Mouse (Mus musculus): ENCODE results near the gene Sdk1. TPM values are rescaled to one million over a fixed set of nuclear protein-coding genes. Genes with fewer than 3 reads are reported as not detected.

The Sdk1 gene
- total and polyA plus RNA-seq, 3 experiments: 0.33 to 1.0 (median 0.94) TPM

- H3K27me3 ChIP-seq (ENCODE audit: control insufficient read depth, insufficient read depth, low read length): no peaks in the 10 kb centered on the region
- H3K4me1 ChIP-seq (ENCODE audit: control insufficient read depth, insufficient read depth, low read length): peaks cover 1% of the 10 kb centered on the region; the same call in 1 of the 2 replicates
- DNase-seq: no peak
- H3K9ac ChIP-seq (ENCODE audit: low read depth, low read length): no peak overlapping the region
- no peak overlapping the region for H3K4me3 ChIP-seq
- TF ChIP-seq EP300 (IDR thresholded peaks at IDR 0.05; ENCODE audit: insufficient read depth, low read depth, low read length): no peak
- no peak for TF ChIP-seq CTCF (IDR thresholded peaks at IDR 0.05)
- TF ChIP-seq POLR2A (IDR thresholded peaks at IDR 0.05; ENCODE audit: insufficient read depth, low read depth, low read length): no peak
- WGBS: 94% methylated on average over 3 of the region's 3 CpGs
- intact Hi-C loops (cut with DNase I): no loop called here
- H3K27ac ChIP-seq: no peak overlapping the region
- no peaks in the 10 kb centered on the region for H3K36me3 ChIP-seq (ENCODE audit: control insufficient read depth, insufficient read depth, low read length)
- no peaks in the 10 kb centered on the region for H3K79me2 ChIP-seq (replicated peaks; ENCODE audit: control insufficient read depth, insufficient read depth, low read length)
These were observed 830.0 kb downstream of the Sdk1 start for GRCm38 (mm10) chr5:142071322-142071721.

- 86% methylated on average over 3 of the region's 3 CpGs for WGBS
- Histone ChIP-seq H3K79me2 (replicated peaks; ENCODE audit: control insufficient read depth, insufficient read depth, low read length) (no peaks in the 10 kb centered on the region), H3K36me3 (ENCODE audit: control insufficient read depth, insufficient read depth, low read length) (no peaks in the 10 kb centered on the region), H3K27me3 (ENCODE audit: control insufficient read depth, insufficient read depth, low read length) (no peaks in the 10 kb centered on the region), H3K9ac (ENCODE audit: low read depth, low read length) (no peak overlapping the region), H3K4me3 (no peak overlapping the region), H3K4me1 (ENCODE audit: control insufficient read depth, insufficient read depth, low read length) (peaks cover 1% of the 10 kb centered on the region; the same call in 1 of the 2 replicates), H3K27ac (no peak overlapping the region)
- no peak for DNase-seq
- TF ChIP-seq POLR2A (IDR thresholded peaks at IDR 0.05; ENCODE audit: insufficient read depth, low read depth, low read length) (no peak), CTCF (IDR thresholded peaks at IDR 0.05) (no peak), EP300 (IDR thresholded peaks at IDR 0.05; ENCODE audit: insufficient read depth, low read depth, low read length) (no peak)
- intact Hi-C loops (cut with DNase I): no loop called here
These were observed 832.6 kb downstream of the Sdk1 start for GRCm38 (mm10) chr5:142073901-142074300.

GRCm38 (mm10) chr5:142074561-142075500 is 833.5 kb downstream of the Sdk1 start:
- peak; percentile 34 to 48 for DNase-seq
- H3K27me3 ChIP-seq (ENCODE audit: control insufficient read depth, insufficient read depth, low read length): no peaks in the 10 kb centered on the region
- no peak overlapping the region for H3K27ac ChIP-seq
- H3K4me3 ChIP-seq: no peak overlapping the region
- H3K79me2 ChIP-seq (replicated peaks; ENCODE audit: control insufficient read depth, insufficient read depth, low read length): no peaks in the 10 kb centered on the region
- no peaks in the 10 kb centered on the region for H3K36me3 ChIP-seq (ENCODE audit: control insufficient read depth, insufficient read depth, low read length)
- peaks cover 1% of the 10 kb centered on the region; the same call in 1 of the 2 replicates for H3K4me1 ChIP-seq (ENCODE audit: control insufficient read depth, insufficient read depth, low read length)
- TF ChIP-seq POLR2A (IDR thresholded peaks at IDR 0.05; ENCODE audit: insufficient read depth, low read depth, low read length): no peak
- no peak for TF ChIP-seq EP300 (IDR thresholded peaks at IDR 0.05; ENCODE audit: insufficient read depth, low read depth, low read length)
- TF ChIP-seq CTCF (IDR thresholded peaks at IDR 0.05): no peak
- H3K9ac ChIP-seq (ENCODE audit: low read depth, low read length): no peak overlapping the region
- intact Hi-C loops (cut with DNase I): no loop called here
- 42% methylated on average over 13 of the region's 13 CpGs for WGBS

- Histone ChIP-seq H3K36me3 (ENCODE audit: control insufficient read depth, insufficient read depth, low read length) (no peaks in the 10 kb centered on the region), H3K79me2 (replicated peaks; ENCODE audit: control insufficient read depth, insufficient read depth, low read length) (no peaks in the 10 kb centered on the region), H3K27ac (no peak overlapping the region), H3K4me1 (ENCODE audit: control insufficient read depth, insufficient read depth, low read length) (no peaks in the 10 kb centered on the region), H3K4me3 (no peak overlapping the region), H3K27me3 (ENCODE audit: control insufficient read depth, insufficient read depth, low read length) (no peaks in the 10 kb centered on the region), H3K9ac (ENCODE audit: low read depth, low read length) (no peak overlapping the region)
- 95% methylated on average over 3 of the region's 3 CpGs for WGBS
- no peak for DNase-seq
- TF ChIP-seq EP300 (IDR thresholded peaks at IDR 0.05; ENCODE audit: insufficient read depth, low read depth, low read length): no peak
- no peak for TF ChIP-seq POLR2A (IDR thresholded peaks at IDR 0.05; ENCODE audit: insufficient read depth, low read depth, low read length)
- TF ChIP-seq CTCF (IDR thresholded peaks at IDR 0.05): 0 out of 2 replicates have a peak, but pooled peaks have one; percentile 4
- intact Hi-C loops (cut with DNase I): no loop called here
These were observed 839.4 kb downstream of the Sdk1 start for GRCm38 (mm10) chr5:142080661-142081060.

- Histone ChIP-seq H3K9ac (ENCODE audit: low read depth, low read length) (no peak overlapping the region), H3K4me3 (no peak overlapping the region), H3K27ac (no peak overlapping the region), H3K79me2 (replicated peaks; ENCODE audit: control insufficient read depth, insufficient read depth, low read length) (no peaks in the 10 kb centered on the region), H3K4me1 (ENCODE audit: control insufficient read depth, insufficient read depth, low read length) (no peaks in the 10 kb centered on the region), H3K27me3 (ENCODE audit: control insufficient read depth, insufficient read depth, low read length) (no peaks in the 10 kb centered on the region), H3K36me3 (ENCODE audit: control insufficient read depth, insufficient read depth, low read length) (no peaks in the 10 kb centered on the region)
- intact Hi-C loops (cut with DNase I): no loop called here
- TF ChIP-seq CTCF (IDR thresholded peaks at IDR 0.05) (no peak), EP300 (IDR thresholded peaks at IDR 0.05; ENCODE audit: insufficient read depth, low read depth, low read length) (no peak), POLR2A (IDR thresholded peaks at IDR 0.05; ENCODE audit: insufficient read depth, low read depth, low read length) (no peak)
- DNase-seq: no peak
- WGBS: 89% methylated on average over 3 of the region's 3 CpGs
These were observed 839.8 kb downstream of the Sdk1 start for GRCm38 (mm10) chr5:142081076-142081475.

- WGBS: 88% methylated on average over 11 of the region's 11 CpGs
- no peak for TF ChIP-seq EP300 (IDR thresholded peaks at IDR 0.05; ENCODE audit: insufficient read depth, low read depth, low read length)
- DNase-seq: no peak
- Histone ChIP-seq H3K9ac (ENCODE audit: low read depth, low read length) (no peak overlapping the region), H3K27ac (no peak overlapping the region), H3K4me1 (ENCODE audit: control insufficient read depth, insufficient read depth, low read length) (no peaks in the 10 kb centered on the region), H3K27me3 (ENCODE audit: control insufficient read depth, insufficient read depth, low read length) (no peaks in the 10 kb centered on the region), H3K4me3 (no peak overlapping the region), H3K36me3 (ENCODE audit: control insufficient read depth, insufficient read depth, low read length) (no peaks in the 10 kb centered on the region), H3K79me2 (replicated peaks; ENCODE audit: control insufficient read depth, insufficient read depth, low read length) (no peaks in the 10 kb centered on the region)
- intact Hi-C loops (cut with DNase I): no loop called here
These were observed 855.1 kb downstream of the Sdk1 start for GRCm38 (mm10) chr5:142096377-142096841.

All from heart, adult 2 months (tissue).